Mouse (Mus musculus): ENCODE measurements at regions not wholly inside any gene's neighbourhood (a gene's known extent, or its start where the extent isn't known, plus 50 kb on each side); places are given as distances from the start of the nearest gene placed in this dataset.

DNA sequence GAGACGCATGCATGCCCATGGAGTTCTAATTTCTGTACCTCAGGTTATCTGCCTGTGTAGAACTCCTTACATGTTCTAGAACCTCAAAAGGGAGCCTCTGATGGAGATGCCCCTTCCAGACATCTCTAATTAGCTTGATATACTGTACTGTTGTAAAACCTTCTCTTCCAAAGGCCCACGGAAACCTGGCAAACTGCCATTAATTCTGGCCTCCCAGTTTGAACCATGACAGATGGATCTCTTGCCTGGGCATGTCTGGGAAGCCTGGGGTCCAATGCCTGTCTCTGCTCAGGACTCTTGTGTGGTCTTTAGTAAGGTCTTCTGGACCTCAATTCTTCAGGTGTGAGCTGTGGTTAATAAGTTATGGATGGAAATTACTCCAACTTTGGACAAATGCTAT lies 207.7 kb upstream of the Camk1g start:
- DNase-seq, result no peak

DNA sequence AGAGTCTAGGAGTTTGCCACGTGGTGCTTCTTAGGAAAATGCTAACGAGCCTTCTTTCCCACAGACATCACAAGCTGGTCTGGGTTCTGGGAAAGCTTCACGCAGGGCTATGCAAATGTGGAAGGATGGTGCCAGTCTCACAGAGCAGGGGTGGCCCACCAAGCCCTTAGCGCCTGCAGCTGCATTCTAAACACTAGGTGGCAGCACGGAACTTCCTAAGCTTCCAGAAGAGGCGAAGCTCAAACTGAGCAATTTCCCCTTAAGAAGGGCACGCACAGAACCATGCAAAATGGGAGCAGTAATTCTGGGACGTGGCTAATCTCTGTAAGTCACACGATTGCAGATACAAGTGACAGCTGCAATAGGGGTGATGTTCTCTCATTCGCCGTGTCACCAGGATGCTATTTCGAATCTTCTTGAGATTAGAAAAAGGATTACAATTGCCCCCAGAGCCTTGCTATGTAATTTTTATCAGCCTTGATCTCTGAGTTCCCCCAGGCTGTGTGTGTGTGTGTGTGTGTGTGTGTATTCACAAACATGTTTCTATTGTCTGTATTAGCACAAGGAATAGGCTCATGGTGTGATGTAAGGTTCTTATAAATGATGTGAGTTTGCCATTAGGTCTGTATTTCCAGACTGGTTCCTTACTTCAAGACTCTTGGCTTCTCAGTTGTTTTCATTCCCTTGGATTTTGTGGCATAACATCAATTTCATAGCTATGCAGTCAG lies 206.1 kb upstream of the Camk1g start:
- DNase-seq, result peak; percentile 71

DNA sequence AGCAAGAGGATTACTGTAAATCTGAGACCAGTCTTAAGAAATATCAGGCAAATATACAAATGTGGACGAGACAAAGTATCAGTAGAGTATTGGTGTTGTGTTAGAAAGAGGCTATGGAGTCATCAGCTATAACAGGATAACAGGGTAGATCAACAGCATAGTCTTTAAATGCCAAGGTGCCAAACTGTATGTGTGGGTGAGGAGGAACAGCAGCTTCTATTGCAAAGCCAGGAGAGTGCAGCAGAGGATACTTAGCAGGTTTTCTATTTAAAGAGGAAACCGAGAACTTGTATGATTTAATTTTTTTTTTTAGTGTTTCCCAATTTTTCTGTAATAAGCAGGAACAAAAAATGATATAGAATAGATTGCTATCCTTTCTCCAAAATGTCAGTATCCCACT lies 202.7 kb upstream of the Camk1g start:
- no peak for DNase-seq

DNA sequence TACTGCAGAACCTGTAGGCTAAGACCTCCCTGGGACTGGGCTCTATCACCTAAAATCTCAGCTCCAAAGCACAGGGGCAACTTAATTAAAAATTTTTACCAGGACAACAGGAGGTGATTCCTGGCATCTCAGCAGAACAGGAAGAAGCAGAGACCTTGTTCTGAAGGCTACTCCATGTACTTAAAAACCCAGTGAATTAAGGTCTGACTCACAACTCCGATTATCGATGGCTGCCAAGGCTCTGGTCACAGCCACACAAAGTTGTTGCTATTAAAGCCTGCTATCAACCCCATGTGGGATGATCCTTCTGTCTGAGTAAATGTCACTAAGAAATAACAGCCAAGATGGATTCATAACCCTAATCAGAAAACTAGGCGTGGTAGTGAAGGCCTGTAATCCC lies 202.3 kb upstream of the Camk1g start:
- peak; percentile 45 for DNase-seq

GRCm38 (mm10) chr1:193571088-193571487 lies 201.0 kb upstream of the Camk1g start:
- no peak for DNase-seq

DNA sequence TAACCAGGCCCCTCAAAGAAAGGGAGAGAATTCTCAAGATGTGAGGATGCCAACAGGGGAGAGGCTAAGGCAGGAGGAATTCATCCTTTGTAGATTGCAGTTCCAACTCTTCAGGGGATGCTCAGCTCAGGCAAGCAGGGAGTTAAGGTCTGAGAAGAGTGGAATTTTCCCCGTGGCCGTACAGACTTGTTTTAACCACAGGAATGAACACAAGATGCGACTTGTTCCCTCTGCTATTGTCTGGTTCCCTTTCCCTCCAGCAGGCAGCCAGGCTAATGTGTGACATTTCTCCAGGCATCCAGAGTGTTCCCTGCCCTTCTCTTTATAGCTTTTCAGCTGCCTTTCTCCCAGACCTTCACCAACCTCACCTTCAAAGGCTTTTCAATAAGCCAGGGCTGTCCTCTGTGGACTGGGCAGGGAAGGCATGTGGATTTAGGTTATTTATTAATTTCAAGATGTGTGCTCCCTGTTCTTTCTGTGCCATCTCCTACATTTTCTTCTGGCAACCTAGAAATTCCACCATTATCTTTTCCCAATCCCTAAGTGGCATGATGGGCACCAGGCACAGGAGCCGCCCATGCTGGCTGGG lies 198.6 kb upstream of the Camk1g start:
- no peak for DNase-seq

GRCm38 (mm10) chr1:193567217-193567616 lies 197.1 kb upstream of the Camk1g start:
- DNase-seq, result no peak

DNA sequence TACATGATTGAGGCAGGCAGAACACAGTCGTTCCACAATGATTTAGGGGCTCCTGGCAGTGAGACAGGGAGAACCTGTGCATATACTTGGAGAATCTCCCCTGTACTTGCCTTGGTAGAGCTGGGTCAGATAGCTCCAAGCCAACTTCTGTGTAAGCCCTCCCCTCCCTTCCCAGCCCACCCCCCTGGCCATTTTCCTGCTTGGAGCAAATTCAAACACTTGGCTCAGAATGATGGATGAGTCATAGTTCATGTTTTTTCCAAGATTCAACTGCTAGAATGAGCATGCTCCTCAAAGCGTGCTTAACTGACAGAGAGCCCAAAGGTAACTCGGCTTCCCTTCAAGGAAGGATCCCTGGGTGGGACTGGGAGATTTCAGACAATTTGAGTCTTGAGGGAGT lies 194.1 kb upstream of the Camk1g start:
- DNase-seq, result peak; percentile 23

- no peak for DNase-seq
Measured at GRCm38 (mm10) chr1:193562242-193562641, 192.1 kb upstream of the Camk1g start.

DNA sequence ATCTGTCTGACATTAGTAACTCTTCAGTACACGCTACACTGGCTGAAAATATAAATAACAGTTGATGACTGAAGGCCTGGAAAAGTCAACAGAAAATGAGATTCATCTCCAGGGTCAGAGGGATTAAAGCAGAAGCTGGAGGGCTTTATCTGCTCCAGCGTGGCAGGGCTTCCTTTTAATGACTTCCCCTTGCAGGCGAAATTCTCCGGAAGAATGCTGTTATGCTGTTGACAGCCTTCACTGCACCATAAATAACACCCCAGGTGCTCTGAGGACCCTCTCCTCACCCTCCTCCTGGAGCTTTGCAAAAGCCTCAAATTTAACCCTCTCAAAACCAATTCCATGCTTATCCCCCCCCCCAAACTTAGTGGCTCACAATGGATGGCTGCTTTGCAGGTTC lies 188.0 kb upstream of the Camk1g start:
- DNase-seq, result no peak

GRCm38 (mm10) chr1:193554731-193555130 lies 184.6 kb upstream of the Camk1g start:
- DNase-seq, result no peak

DNA sequence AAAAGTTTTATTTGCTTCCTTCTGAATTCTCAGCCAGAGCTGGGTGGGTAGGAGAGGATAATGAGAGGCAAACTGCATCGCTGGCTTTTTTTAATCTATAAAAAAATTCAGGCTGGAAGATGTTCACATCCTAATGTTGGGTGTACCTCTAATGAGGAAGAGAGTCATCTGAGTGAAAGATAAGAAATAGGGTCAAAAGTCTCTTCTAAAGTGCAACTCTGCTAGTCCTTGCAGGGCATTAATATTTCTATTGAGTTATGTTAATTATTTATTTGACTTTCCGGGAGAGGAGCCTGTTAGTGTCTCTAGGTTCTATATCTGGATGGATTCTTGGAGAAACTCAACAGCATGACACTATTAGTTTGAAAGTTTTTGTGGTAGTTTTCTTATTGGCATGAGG lies 182.2 kb upstream of the Camk1g start:
- no peak for DNase-seq

DNA sequence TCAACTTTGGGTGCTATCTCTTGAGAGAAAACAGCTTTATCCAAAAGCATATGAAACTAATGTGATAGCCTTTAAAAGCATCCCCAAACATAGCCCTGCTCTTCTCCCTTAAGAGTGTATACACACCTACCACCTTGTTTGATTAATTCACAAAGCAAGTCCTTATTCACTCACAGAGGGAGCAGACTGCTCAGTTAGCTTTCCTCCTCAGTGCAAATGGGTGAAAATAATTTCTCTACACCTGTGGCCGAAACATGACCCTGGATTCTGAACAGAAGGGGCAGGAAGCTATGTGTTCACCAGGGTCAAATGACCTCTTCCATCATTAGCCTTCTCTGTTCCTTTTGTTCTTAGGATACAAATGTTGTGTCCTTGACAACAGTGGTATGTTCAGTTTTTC lies 181.2 kb upstream of the Camk1g start:
- no peak for DNase-seq

GRCm38 (mm10) chr1:193550761-193551160 lies 180.7 kb upstream of the Camk1g start:
- DNase-seq, result no peak

GRCm38 (mm10) chr1:193547356-193547755 lies 177.3 kb upstream of the Camk1g start:
- DNase-seq, result no peak

GRCm38 (mm10) chr1:193546044-193546432 lies 175.9 kb upstream of the Camk1g start:
- DNase-seq, result no peak

GRCm38 (mm10) chr1:193545406-193546043 lies 175.4 kb upstream of the Camk1g start:
- DNase-seq, result no peak

GRCm38 (mm10) chr1:193544804-193545203 lies 174.7 kb upstream of the Camk1g start:
- no peak for DNase-seq

GRCm38 (mm10) chr1:193543834-193544233 lies 173.7 kb upstream of the Camk1g start:
- DNase-seq, result no peak

DNA sequence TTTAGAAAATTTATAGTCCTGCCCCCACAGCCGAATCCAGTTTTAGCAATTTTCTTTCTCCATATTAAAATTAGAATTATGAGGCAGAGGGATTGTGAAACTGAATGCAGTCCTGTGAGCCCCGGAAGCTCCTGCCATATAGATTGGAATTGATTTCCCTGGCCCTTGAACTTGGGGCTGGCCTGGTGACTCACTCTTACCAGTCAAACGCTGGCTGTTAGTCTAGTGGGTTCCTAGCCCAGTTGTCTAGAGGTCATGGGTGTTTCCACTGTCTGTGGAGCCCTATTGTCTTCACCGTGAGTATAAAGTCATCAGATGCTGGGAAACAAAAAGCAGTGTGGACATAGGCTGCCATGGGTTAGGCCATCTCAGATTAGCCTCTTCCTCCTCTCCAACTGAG lies 173.2 kb upstream of the Camk1g start:
- peak; percentile 51 for DNase-seq

GRCm38 (mm10) chr1:193541934-193542580 lies 172.0 kb upstream of the Camk1g start:
- DNase-seq, result peak; percentile 21

GRCm38 (mm10) chr1:193541281-193541680 lies 171.2 kb upstream of the Camk1g start:
- no peak for DNase-seq

- no peak for DNase-seq
Measured at GRCm38 (mm10) chr1:193540486-193540885, 170.4 kb upstream of the Camk1g start.
